Mouse (Mus musculus): ENCODE results near the gene Ttc14. TPM values are rescaled to one million over a fixed set of nuclear protein-coding genes. Genes with fewer than 3 reads are reported as not detected.

Ttc14 gene
- polyA plus RNA-seq, 1 experiment from 2014 or later, result 62.0 TPM

DNA sequence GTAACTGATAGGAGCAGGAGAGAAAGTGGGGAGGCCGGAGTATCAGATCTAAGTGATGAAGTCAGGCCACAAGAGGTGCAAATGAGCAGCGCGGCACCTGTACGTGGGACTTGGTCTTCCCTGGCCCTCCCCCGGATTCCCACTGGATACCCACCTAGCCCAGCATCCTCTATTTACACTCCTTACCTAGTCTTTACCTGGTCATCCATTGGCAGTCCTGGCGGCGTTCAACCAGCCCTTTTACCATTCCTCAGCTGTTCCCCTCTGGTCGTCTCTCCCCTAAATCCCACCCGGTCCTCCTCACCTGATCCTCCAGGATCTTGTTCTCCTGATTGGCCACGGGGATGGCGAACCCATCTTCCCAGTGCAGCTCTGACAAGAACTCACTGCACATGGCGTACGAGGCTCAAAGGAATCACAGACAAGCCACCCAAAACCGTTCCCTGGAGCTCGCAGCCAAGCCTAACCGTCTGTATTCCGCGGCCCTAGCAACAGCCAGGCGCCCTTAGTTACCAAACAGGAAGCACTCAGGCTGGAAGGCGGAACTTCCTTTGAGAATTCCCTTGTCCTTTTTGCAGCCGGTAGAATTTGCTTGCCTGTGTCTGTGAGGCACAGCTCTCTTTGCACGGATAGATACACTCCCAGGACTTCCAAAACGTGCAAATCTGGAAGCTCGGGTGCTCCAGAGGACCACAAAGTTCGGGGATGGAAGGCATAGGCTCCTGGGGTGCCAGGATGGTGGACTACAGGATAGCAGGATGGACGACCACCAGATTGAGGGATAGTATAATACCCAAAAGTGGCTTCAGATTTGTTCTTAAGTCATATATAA is 44.4 kb downstream of the Ttc14 start, which contains the start of gene Ccdc39:
Ccdc39 (minus strand) TSS at position 510 of the 832 bp plus-strand sequence.
- DNase-seq (ENCODE audit: low spot score) (peak; percentile 84), ATAC-seq (ENCODE audit: insufficient number of reproducible peaks, low FRiP score, low TSS enrichment, low read depth) (peak; percentile 77; the same call in 1 of the 2 replicates)
- peak within 1 kb of the TSS; percentile 48 for H3K4me3 ChIP-seq (ENCODE audit: low read depth, low read length)
- no peak within 1 kb of the TSS for H3K27ac ChIP-seq (replicated peaks; ENCODE audit: low read depth, low read length)
- no peaks in the 10 kb centered on the region for H3K27me3 ChIP-seq (ENCODE audit: control insufficient read depth, insufficient read depth, low read length)
- H3K36me3 ChIP-seq (ENCODE audit: control insufficient read depth, insufficient read depth, low read length), result no peaks in the 10 kb centered on the region
- H3K4me2 ChIP-seq (ENCODE audit: low read depth, severe bottlenecking), result peak within 1 kb of the TSS; percentile 82
- H3K9me3 ChIP-seq (ENCODE audit: control insufficient read depth, low read length), result no peaks in the 10 kb centered on the region
- H3K9ac ChIP-seq (ENCODE audit: low read length), result peak within 1 kb of the TSS; percentile 63
- 0 out of 2 replicates have a peak, but pooled peaks cover 3% of the 10 kb centered on the region for H3K4me1 ChIP-seq (ENCODE audit: control insufficient read depth, insufficient read depth, low read length)
- 7% methylated on average over 26 of the region's 26 CpGs for WGBS

DNA sequence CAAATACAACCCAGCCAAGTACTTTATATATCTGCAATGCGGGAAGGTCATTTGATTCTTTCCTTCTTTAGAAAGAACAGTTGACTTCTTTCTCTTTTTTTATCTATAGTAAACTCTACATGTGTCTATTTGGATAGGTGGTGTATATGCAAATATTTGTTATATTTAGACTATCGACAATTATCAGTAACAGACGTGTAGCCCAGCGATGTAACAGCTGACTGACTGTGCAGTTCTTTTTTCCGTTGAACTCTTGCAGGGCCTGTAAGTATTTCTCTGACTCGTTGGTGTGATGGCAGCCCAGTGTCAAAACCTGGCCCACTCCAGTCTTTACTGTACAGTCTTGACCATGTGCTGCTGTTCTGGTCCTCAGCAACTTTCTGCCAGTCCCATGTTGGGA is 47.0 kb downstream of the Ttc14 start:
- no peak overlapping the region for H3K4me3 ChIP-seq (ENCODE audit: low read depth, low read length)
- H3K4me2 ChIP-seq (ENCODE audit: low read depth, severe bottlenecking), result no peak overlapping the region
- 85% methylated on average over 6 of the region's 6 CpGs for WGBS
- no peaks in the 10 kb centered on the region for H3K36me3 ChIP-seq (ENCODE audit: control insufficient read depth, insufficient read depth, low read length)
- H3K9ac ChIP-seq (ENCODE audit: low read length), result no peak overlapping the region
- H3K27me3 ChIP-seq (ENCODE audit: control insufficient read depth, insufficient read depth, low read length), result no peaks in the 10 kb centered on the region
- ATAC-seq (ENCODE audit: insufficient number of reproducible peaks, low FRiP score, low TSS enrichment, low read depth), result no peak
- DNase-seq (ENCODE audit: low spot score), result no peak
- 0 out of 2 replicates have a peak, but pooled peaks cover 3% of the 10 kb centered on the region for H3K4me1 ChIP-seq (ENCODE audit: control insufficient read depth, insufficient read depth, low read length)
- H3K9me3 ChIP-seq (ENCODE audit: control insufficient read depth, low read length), result no peaks in the 10 kb centered on the region
- H3K27ac ChIP-seq (replicated peaks; ENCODE audit: low read depth, low read length), result no peak overlapping the region

DNA sequence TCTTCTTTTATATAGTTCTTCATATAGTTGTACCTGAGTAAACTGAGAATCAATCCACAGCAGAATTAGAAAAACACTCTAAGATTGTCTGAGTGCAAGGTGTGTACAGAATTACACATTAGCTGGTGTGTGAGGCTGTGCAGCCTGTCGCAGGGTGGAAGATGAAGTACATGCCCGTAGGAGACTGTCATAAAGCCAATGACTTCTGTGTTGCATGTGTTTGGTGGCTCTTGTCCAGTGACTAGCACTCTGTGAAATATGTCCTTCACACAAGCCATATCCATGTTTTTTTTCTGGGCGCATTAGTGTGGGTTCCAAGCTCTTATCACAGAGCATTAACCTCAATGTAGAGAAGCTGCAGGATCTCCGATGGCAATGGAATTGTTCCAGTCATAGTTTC is 51.2 kb downstream of the Ttc14 start:
- Histone ChIP-seq H3K9ac (ENCODE audit: low read length) (no peak overlapping the region), H3K27me3 (ENCODE audit: control insufficient read depth, insufficient read depth, low read length) (no peaks in the 10 kb centered on the region), H3K9me3 (ENCODE audit: control insufficient read depth, low read length) (no peaks in the 10 kb centered on the region), H3K4me3 (ENCODE audit: low read depth, low read length) (no peak overlapping the region), H3K4me1 (ENCODE audit: control insufficient read depth, insufficient read depth, low read length) (no peaks in the 10 kb centered on the region), H3K27ac (replicated peaks; ENCODE audit: low read depth, low read length) (no peak overlapping the region), H3K4me2 (ENCODE audit: low read depth, severe bottlenecking) (no peak overlapping the region), H3K36me3 (ENCODE audit: control insufficient read depth, insufficient read depth, low read length) (no peaks in the 10 kb centered on the region)
- 87% methylated on average over 4 of the region's 4 CpGs for WGBS
- no peak for DNase-seq (ENCODE audit: low spot score)
- ATAC-seq (ENCODE audit: insufficient number of reproducible peaks, low FRiP score, low TSS enrichment, low read depth), result no peak

DNA sequence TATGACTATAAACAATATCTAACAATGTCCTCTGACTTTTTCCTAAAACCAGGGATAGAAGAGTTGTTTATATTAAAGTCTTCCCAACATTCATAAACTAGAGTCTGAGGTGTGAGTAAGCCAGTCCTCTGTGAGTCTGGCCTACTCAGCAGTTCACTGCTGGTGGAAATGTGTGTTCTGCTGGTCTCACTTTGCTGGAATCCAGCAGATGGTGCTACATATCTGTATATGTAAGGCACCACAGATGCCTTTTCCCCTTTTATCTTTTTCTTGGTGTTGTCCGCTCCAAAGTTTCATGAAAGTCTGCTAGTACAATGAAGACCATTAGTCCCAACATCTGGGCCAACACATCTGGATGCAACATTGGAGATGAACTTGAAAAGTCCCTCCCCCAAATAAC is 53.4 kb downstream of the Ttc14 start:
- Histone ChIP-seq H3K9me3 (ENCODE audit: control insufficient read depth, low read length) (no peaks in the 10 kb centered on the region), H3K27ac (replicated peaks; ENCODE audit: low read depth, low read length) (no peak overlapping the region), H3K9ac (ENCODE audit: low read length) (no peak overlapping the region), H3K4me2 (ENCODE audit: low read depth, severe bottlenecking) (no peak overlapping the region), H3K4me3 (ENCODE audit: low read depth, low read length) (no peak overlapping the region), H3K27me3 (ENCODE audit: control insufficient read depth, insufficient read depth, low read length) (no peaks in the 10 kb centered on the region), H3K36me3 (ENCODE audit: control insufficient read depth, insufficient read depth, low read length) (no peaks in the 10 kb centered on the region), H3K4me1 (ENCODE audit: control insufficient read depth, insufficient read depth, low read length) (no peaks in the 10 kb centered on the region)
- ATAC-seq (ENCODE audit: insufficient number of reproducible peaks, low FRiP score, low TSS enrichment, low read depth), result no peak
- no peak for DNase-seq (ENCODE audit: low spot score)
- WGBS, result 70% methylated on average over 1 of the region's 1 CpGs

DNA sequence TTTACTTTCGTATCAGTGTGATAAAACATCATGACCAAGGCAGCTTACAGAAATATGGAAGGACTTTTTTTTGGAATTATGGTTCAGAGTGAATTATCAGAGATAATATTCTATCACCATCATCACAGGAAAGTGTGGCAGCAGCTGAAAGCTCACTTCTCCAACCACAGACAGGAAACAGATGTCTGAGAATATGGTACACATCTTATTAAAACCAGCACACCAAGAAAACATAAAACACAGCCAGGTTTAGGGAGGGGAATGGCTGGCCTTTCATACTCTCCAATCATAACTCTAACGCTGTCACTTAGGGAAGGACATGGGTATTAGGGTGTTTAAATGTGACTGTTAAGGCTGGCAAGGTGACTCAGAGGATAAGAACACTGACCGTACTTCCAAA is 59.3 kb downstream of the Ttc14 start:
- Histone ChIP-seq H3K27ac (replicated peaks; ENCODE audit: low read depth, low read length) (no peak overlapping the region), H3K9me3 (ENCODE audit: control insufficient read depth, low read length) (no peaks in the 10 kb centered on the region), H3K36me3 (ENCODE audit: control insufficient read depth, insufficient read depth, low read length) (no peaks in the 10 kb centered on the region), H3K4me3 (ENCODE audit: low read depth, low read length) (no peak overlapping the region), H3K9ac (ENCODE audit: low read length) (no peak overlapping the region), H3K27me3 (ENCODE audit: control insufficient read depth, insufficient read depth, low read length) (no peaks in the 10 kb centered on the region), H3K4me1 (ENCODE audit: control insufficient read depth, insufficient read depth, low read length) (no peaks in the 10 kb centered on the region), H3K4me2 (ENCODE audit: low read depth, severe bottlenecking) (no peak overlapping the region)
- 67% methylated on average over 3 of the region's 3 CpGs for WGBS
- no peak for ATAC-seq (ENCODE audit: insufficient number of reproducible peaks, low FRiP score, low TSS enrichment, low read depth)
- DNase-seq (ENCODE audit: low spot score), result no peak

DNA sequence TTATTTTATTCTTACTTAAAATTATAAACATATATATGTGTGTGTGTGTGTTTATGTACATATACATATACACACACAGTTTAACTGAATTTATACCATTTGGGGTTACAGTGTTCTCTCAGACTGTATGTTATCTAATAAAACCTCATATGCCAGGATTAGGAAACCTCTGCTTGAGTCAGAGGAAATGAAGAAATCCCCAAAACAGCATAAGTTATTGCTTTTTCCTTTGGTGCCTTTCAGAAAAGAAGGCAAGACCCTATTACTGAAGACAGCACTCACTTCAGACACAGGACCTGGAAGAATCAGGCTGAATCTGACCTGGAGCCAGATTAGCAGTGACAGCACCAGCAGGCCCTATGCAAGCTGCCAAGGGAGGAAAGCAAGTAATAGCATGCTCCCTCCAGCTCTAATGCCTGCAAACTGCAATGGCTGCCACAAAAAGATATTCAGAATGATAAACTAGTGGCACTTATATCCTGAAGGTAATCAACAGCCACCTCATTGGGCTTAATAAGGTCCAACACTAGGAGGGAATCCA is 64.4 kb downstream of the Ttc14 start:
- no peak overlapping the region for H3K9ac ChIP-seq (ENCODE audit: low read length)
- no peaks in the 10 kb centered on the region for H3K9me3 ChIP-seq (ENCODE audit: control insufficient read depth, low read length)
- no peak overlapping the region for H3K4me2 ChIP-seq (ENCODE audit: low read depth, severe bottlenecking)
- no peak overlapping the region for H3K27ac ChIP-seq (replicated peaks; ENCODE audit: low read depth, low read length)
- H3K4me1 ChIP-seq (ENCODE audit: control insufficient read depth, insufficient read depth, low read length), result no peaks in the 10 kb centered on the region
- no peaks in the 10 kb centered on the region for H3K27me3 ChIP-seq (ENCODE audit: control insufficient read depth, insufficient read depth, low read length)
- DNase-seq (ENCODE audit: low spot score) (no peak), ATAC-seq (ENCODE audit: insufficient number of reproducible peaks, low FRiP score, low TSS enrichment, low read depth) (no peak)
- no peaks in the 10 kb centered on the region for H3K36me3 ChIP-seq (ENCODE audit: control insufficient read depth, insufficient read depth, low read length)
- H3K4me3 ChIP-seq (ENCODE audit: low read depth, low read length), result no peak overlapping the region

Other genes starting within 250 kb of the Ttc14 start
- 6.4 and 6.7 TPM in 2 replicates for gene Ccdc39, start 44.5 kb downstream of the Ttc14 start, polyA plus RNA-seq (2014; fragmentation: Nextera tagmentation; extraction: Ambion mirVana)
- gene Fxr1, start 220.1 kb downstream of the Ttc14 start, polyA plus RNA-seq (2014; fragmentation: Nextera tagmentation; extraction: Ambion mirVana), result 81.0 and 90.1 TPM in 2 replicates

Measured in limb, embryonic 11.5 days (tissue).